Mouse (Mus musculus) adrenal gland, postnatal 14 days (tissue): ENCODE results near the gene Cog3. TPM values are rescaled to one million over a fixed set of nuclear protein-coding genes. Genes with fewer than 3 reads are reported as not detected.

Experiments
- DNase-seq: peaks from one replicate; pipeline ENCODE4 v3.0.0; 2021; ENCODE audit warnings: mixed read lengths
- total RNA-seq: library from RNA; stranded (reverse); gene quantifications from 2 replicates; pipeline ENCODE4 v1.2.3, GENCODE M21; 2021

Cog3 gene
- total RNA-seq, 1 experiment from 2014 or later = 22.2 TPM

DNA sequence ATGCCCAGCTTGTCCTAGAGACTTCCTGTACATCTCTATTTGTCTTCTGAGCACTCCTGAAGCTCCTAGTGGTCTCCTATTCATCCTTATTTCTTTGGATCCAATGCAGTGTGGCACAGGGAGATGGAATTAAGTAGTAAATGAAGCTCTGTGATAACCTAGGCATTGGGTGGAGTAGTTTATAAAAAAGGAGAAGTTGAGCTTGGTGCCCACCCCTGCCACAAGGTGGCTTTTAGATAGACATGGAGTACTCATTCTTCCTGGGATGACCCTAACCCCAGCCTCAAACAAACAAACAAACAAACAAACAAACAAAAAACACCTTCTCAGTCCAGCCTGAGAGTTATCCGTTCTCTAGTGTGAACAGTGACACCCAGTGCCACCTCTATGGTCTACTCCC, 56.4 kb downstream of the Cog3 start:
- no peak for DNase-seq

DNA sequence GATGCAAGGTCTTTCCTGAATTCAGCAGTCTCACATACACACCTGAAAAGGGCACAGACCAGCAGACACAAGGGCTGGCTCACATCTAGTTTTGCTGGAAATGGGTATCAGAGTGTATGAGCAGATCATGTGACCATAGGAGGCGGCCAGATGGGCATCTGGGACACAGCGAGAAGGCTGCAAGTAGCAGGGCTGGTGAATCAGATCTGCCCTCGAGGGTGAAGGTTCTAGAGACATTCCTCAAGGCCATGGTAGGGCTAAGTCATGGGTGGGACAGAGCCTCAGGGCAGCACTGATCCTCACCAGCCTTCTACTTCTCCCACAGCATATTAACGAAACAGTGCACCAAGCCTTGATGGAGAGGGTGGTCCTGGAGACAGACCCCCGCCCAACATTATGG, 58.2 kb downstream of the Cog3 start:
- DNase-seq = peak; percentile 40

- DNase-seq = no peak
These were observed 63.9 kb downstream of the Cog3 start for GRCm38 (mm10) chr14:75690428-75690827.

GRCm38 (mm10) chr14:75676316-75676715, 78.0 kb downstream of the Cog3 start:
- DNase-seq = no peak

- DNase-seq = no peak
These were observed 85.2 kb downstream of the Cog3 start for GRCm38 (mm10) chr14:75669085-75669645.

DNA sequence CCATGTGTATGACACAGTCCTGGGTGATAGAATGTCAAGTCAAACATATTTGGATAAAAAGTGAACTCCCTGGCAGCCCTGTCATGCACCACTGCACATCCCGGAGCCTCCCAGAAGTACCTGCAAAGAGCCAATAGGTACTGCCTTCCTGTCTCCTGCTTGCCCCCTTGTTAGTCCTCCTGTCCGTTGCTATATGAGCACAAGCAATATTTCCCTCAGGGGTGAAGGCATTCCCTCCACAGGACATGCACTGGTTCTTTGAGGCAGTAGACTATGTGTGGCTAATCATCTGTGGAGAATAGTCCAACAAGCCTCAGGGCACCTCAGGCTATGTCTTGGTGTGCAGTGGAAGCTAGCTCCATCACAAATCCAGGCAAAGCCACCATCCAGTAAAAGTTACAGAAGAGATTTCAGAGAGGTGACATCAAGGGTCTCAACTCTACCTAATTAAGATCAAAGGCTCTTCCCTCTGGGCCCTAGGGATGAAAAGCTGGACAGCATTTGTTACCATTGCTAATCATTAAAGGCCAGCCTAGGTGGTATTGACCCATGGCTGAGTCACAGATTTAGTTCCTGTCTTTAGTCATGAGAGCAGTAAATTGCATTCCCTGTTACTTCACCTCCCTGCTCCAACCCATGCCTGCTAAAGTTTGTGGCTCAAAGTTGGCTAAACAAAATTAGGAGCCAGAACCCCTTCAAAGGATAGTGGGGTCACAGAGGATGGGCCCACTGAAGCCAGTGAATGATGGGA, 88.7 kb downstream of the Cog3 start:
- no peak for DNase-seq

DNA sequence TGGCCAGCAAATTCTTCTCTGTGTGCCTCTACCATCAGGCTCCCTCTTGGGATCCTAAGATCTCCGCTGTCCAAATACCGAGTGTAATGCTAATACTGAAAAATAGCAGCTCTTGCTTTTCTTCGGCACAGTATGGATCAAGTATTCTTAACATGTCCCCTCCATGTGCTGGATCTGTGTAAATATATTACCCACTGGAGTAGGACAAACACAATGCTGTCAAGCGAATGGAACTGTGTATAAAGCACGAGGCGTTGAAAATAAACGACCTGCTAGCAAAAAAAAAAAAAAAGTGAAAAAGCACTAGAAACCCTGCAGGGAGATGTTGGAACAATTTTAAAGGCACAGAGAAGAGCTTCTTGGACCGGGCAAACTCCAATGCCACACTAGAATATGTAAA, 92.8 kb downstream of the Cog3 start:
- no peak for DNase-seq

GRCm38 (mm10) chr14:75660936-75661335, 93.4 kb downstream of the Cog3 start:
- DNase-seq = no peak

Other genes with a start within 250 kb of the Cog3 start
- not detected in 2 replicates for gene Spert, start 161.4 kb downstream of the Cog3 start, total RNA-seq
- gene Erich6b, start 112.3 kb downstream of the Cog3 start, total RNA-seq = not detected in 2 replicates
- 71.2 and 102 TPM in 2 replicates for gene Slc25a30, start 32.5 kb upstream of the Cog3 start, total RNA-seq
- 2,745 and 3,054 TPM in 2 replicates for gene Tpt1, start 90.6 kb upstream of the Cog3 start, total RNA-seq
- gene Kctd4, start 200.5 kb upstream of the Cog3 start, total RNA-seq = not detected in 2 replicates